Mouse (Mus musculus) intestine, postnatal 0 days (tissue): ENCODE results near the gene Hnrnph1. TPM values are rescaled to one million over a fixed set of nuclear protein-coding genes. Genes with fewer than 3 reads are reported as not detected.

Experiments used
- ATAC-seq: fragments of 200-750 bp; cut with Nextera tagmentation; 2 replicates; pipeline ENCODE4 v1.8.0; 2017; ENCODE audit warnings: mild to moderate bottlenecking, moderate TSS enrichment, moderate library complexity
- H3K27ac ChIP-seq: fragments of 300-500 bp; sonication (generic); 2 replicates; pipeline ENCODE4 v1.5.1; 2014; ENCODE audit warnings: mild to moderate bottlenecking, low read depth, low read length, moderate library complexity
- H3K27me3 ChIP-seq: fragments of 300-500 bp; sonication (generic); replicated peaks from 2 replicates; pipeline ENCODE4 v1.6.1; 2014; ENCODE audit warnings: low read length, mixed read lengths; ENCODE audit not compliant: control insufficient read depth, insufficient read depth
- H3K36me3 ChIP-seq: fragments of 300-500 bp; sonication (generic); 2 replicates; pipeline ENCODE4 v1.6.1; 2014; ENCODE audit warnings: mild to moderate bottlenecking, moderate library complexity; ENCODE audit not compliant: control insufficient read depth, insufficient read depth
- H3K4me1 ChIP-seq: fragments of 300-500 bp; sonication (generic); replicated peaks from 2 replicates; pipeline ENCODE4 v1.6.1; 2014; ENCODE audit warnings: antibody characterized with exemption, low read length, mixed read lengths; ENCODE audit not compliant: control insufficient read depth, insufficient read depth
- H3K4me2 ChIP-seq: fragments of 300-500 bp; sonication (generic); replicated peaks from 2 replicates; pipeline ENCODE4 v1.6.1; 2014; ENCODE audit warnings: low read depth, mild to moderate bottlenecking, moderate library complexity
- H3K4me3 ChIP-seq: fragments of 300-500 bp; sonication (generic); 2 replicates; pipeline ENCODE4 v1.5.1; 2014; ENCODE audit warnings: low read depth, low read length
- H3K9ac ChIP-seq: fragments of 300-500 bp; sonication (generic); 2 replicates; pipeline ENCODE4 v1.6.1; 2014; ENCODE audit warnings: mild to moderate bottlenecking, low read depth, low read length
- H3K9me3 ChIP-seq: fragments of 300-500 bp; sonication (generic); 2 replicates; pipeline ENCODE4 v1.6.1; 2016; ENCODE audit warnings: mixed run types; ENCODE audit not compliant: control insufficient read depth
- CTCF ChIP-seq: sonication (generic); IDR thresholded peaks from 2 replicates; pipeline ENCODE4 v1.5.1; 2016; ENCODE audit warnings: low read depth, mild to moderate bottlenecking, control low read depth, antibody characterized with exemption, moderate library complexity
- WGBS: fragments of 180-500 bp; shearing (Covaris S2); extraction: QIAGEN DNeasy Blood & Tissue Kit; methylation state at CpG from one replicate; pipeline ENCODE4 v1.1.7; 2014; 5-methylcytosine and 5-hydroxymethylcytosine counted together
- polyA plus RNA-seq: library from polyadenylated mRNA; unstranded; fragments of >200 nt; fragmentation: Nextera tagmentation; extraction: Ambion mirVana; gene quantifications from 2 replicates; pipeline ENCODE4 v1.2.1, GENCODE M21; 2015

Hnrnph1 gene
- polyA plus RNA-seq, 1 experiment from 2014 or later: 111 TPM

GRCm38 (mm10) chr11:50387697-50388096 is 10.9 kb downstream of the Hnrnph1 start:
- H3K4me3 ChIP-seq: no peak overlapping the region
- TF ChIP-seq CTCF: no peak
- no peaks in the 10 kb centered on the region for H3K27me3 ChIP-seq
- ATAC-seq: no peak
- peaks cover 62% of the 10 kb centered on the region for H3K36me3 ChIP-seq
- no peak overlapping the region; the same call in 1 of the 2 replicates for H3K27ac ChIP-seq
- no peaks in the 10 kb centered on the region for H3K9me3 ChIP-seq
- no peak overlapping the region for H3K4me2 ChIP-seq
- no peaks in the 10 kb centered on the region for H3K4me1 ChIP-seq
- 83% methylated on average over 4 of the region's 4 CpGs for WGBS
- H3K9ac ChIP-seq: no peak overlapping the region

- TF ChIP-seq CTCF: no peak
- H3K9me3 ChIP-seq: no peaks in the 10 kb centered on the region
- H3K27me3 ChIP-seq: no peaks in the 10 kb centered on the region
- no peak overlapping the region for H3K4me3 ChIP-seq
- no peak overlapping the region; the same call in 1 of the 2 replicates for H3K27ac ChIP-seq
- no peaks in the 10 kb centered on the region for H3K4me1 ChIP-seq
- peaks cover 57% of the 10 kb centered on the region for H3K36me3 ChIP-seq
- ATAC-seq: no peak
- H3K4me2 ChIP-seq: no peak overlapping the region
- H3K9ac ChIP-seq: no peak overlapping the region
- 89% methylated on average over 3 of the region's 3 CpGs for WGBS
Measured at GRCm38 (mm10) chr11:50388217-50388929, 11.6 kb downstream of the Hnrnph1 start.

GRCm38 (mm10) chr11:50389011-50389410 is 12.2 kb downstream of the Hnrnph1 start:
- 62% methylated on average over 3 of the region's 3 CpGs for WGBS
- H3K27me3 ChIP-seq: no peaks in the 10 kb centered on the region
- no peak overlapping the region for H3K9ac ChIP-seq
- no peak overlapping the region for H3K4me3 ChIP-seq
- H3K27ac ChIP-seq: peak overlapping the region; percentile 15; the same call in 1 of the 2 replicates
- H3K36me3 ChIP-seq: peaks cover 60% of the 10 kb centered on the region
- no peaks in the 10 kb centered on the region for H3K9me3 ChIP-seq
- no peaks in the 10 kb centered on the region for H3K4me1 ChIP-seq
- no peak for ATAC-seq
- H3K4me2 ChIP-seq: no peak overlapping the region
- TF ChIP-seq CTCF: no peak

- WGBS: 53% methylated on average over 5 of the region's 5 CpGs
- Histone ChIP-seq H3K27ac (peak overlapping the region; percentile 15; the same call in 1 of the 2 replicates), H3K9ac (no peak overlapping the region), H3K4me2 (no peak overlapping the region), H3K4me1 (no peaks in the 10 kb centered on the region), H3K9me3 (no peaks in the 10 kb centered on the region), H3K27me3 (no peaks in the 10 kb centered on the region), H3K36me3 (peaks cover 61% of the 10 kb centered on the region), H3K4me3 (no peak overlapping the region)
- no peak for TF ChIP-seq CTCF
- no peak for ATAC-seq
Measured at GRCm38 (mm10) chr11:50389616-50390015, 12.8 kb downstream of the Hnrnph1 start.

- 83% methylated on average over 4 of the region's 4 CpGs for WGBS
- no peak overlapping the region for H3K4me3 ChIP-seq
- no peak for TF ChIP-seq CTCF
- no peak overlapping the region for H3K4me2 ChIP-seq
- no peak for ATAC-seq
- H3K9me3 ChIP-seq: no peaks in the 10 kb centered on the region
- no peaks in the 10 kb centered on the region for H3K4me1 ChIP-seq
- no peaks in the 10 kb centered on the region for H3K27me3 ChIP-seq
- H3K36me3 ChIP-seq: peaks cover 59% of the 10 kb centered on the region
- no peak overlapping the region for H3K9ac ChIP-seq
- no peak overlapping the region for H3K27ac ChIP-seq
Measured at GRCm38 (mm10) chr11:50391272-50391960, 14.6 kb downstream of the Hnrnph1 start.

- H3K4me3 ChIP-seq: no peak overlapping the region
- WGBS: 88% methylated on average over 6 of the region's 6 CpGs
- H3K27me3 ChIP-seq: no peaks in the 10 kb centered on the region
- no peak overlapping the region for H3K27ac ChIP-seq
- H3K4me2 ChIP-seq: no peak overlapping the region
- no peaks in the 10 kb centered on the region for H3K4me1 ChIP-seq
- peaks cover 58% of the 10 kb centered on the region for H3K36me3 ChIP-seq
- ATAC-seq: no peak
- no peak overlapping the region for H3K9ac ChIP-seq
- no peak for TF ChIP-seq CTCF
- H3K9me3 ChIP-seq: no peaks in the 10 kb centered on the region
Measured at GRCm38 (mm10) chr11:50393306-50393705, 16.5 kb downstream of the Hnrnph1 start.
